Mouse (Mus musculus): ENCODE data around the gene Ndrg4. TPM values are rescaled to one million over a fixed set of nuclear protein-coding genes. Genes with fewer than 3 reads are reported as not detected.
A peak's percentile ranks its signal among the peaks of the same experiment; 100 is the strongest.

The Ndrg4 gene
- polyA plus RNA-seq, 1 experiment from 2014 or later: 557 TPM

DNA sequence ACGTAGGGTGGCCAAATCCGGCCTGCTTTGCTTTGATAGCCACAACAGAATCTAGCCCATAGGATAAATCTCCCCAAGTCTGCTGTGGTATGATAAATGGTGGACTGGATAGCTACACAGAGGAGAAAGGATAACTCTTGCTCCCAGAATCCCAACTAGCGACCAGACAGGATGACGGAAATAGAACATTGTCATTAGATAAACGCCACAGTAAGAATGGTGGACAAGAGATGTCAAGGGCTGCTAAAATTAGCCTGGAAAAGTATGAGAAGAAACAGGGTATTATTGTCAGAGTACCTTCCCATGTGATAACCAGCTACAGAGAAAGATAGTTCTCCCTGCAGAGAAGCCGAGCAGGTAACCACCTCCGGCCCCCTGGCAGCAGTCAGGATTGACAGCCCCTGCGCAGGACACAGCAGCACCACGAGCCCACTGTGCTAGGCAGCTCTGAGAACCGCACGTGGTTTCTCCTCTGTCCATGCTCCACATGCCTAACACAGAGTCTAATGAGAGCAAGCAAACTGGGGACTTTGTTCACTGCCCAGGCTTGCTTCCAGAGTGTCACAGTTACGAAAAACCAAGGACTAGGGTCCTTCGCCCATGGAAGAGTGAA is 14.3 kb downstream of the Ndrg4 start:
- Histone ChIP-seq H3K4me2 (no peak overlapping the region), H3K9ac (replicated peaks) (no peak overlapping the region), H3K27me3 (replicated peaks) (no peaks in the 10 kb centered on the region), H3K9me3 (replicated peaks) (no peaks in the 10 kb centered on the region), H3K27ac (replicated peaks) (no peak overlapping the region), H3K4me3 (replicated peaks) (no peak overlapping the region), H3K36me3 (no peaks in the 10 kb centered on the region), H3K4me1 (peaks cover 15% of the 10 kb centered on the region)
- ATAC-seq (ENCODE audit: low FRiP score): no peak
- WGBS: 87% methylated on average over 13 of the region's 13 CpGs

DNA sequence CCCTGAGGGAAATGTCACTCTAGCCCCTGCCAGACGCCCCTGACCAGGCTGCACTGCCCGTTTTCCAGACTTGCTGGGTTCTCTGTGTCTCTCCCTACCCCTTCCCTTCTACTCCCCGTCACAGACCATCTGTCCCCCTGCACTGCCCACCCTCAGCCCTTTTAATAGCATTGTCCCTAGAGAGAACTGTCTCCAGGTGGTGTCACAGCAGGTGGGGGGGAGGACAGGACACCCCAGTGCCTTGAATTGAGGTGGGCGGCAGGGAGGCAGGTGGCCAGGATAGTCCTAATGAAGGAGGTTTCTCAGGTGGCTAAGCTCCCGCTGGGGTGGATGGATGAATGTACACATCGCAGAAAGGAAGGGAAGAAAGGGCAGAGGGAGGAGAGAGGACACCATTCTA is 17.9 kb downstream of the Ndrg4 start:
- H3K4me3 ChIP-seq (replicated peaks): no peak overlapping the region
- H3K9me3 ChIP-seq (replicated peaks): no peaks in the 10 kb centered on the region
- no peak for ATAC-seq (ENCODE audit: low FRiP score)
- no peak overlapping the region for H3K27ac ChIP-seq (replicated peaks)
- H3K4me1 ChIP-seq: peaks cover 24% of the 10 kb centered on the region
- 7% methylated on average over 6 of the region's 6 CpGs for WGBS
- 0 out of 2 replicates have a peak, but pooled peaks cover 7% of the 10 kb centered on the region for H3K27me3 ChIP-seq (replicated peaks)
- H3K4me2 ChIP-seq: no peak overlapping the region
- no peaks in the 10 kb centered on the region for H3K36me3 ChIP-seq
- H3K9ac ChIP-seq (replicated peaks): no peak overlapping the region; the same call in 1 of the 2 replicates

GRCm38 (mm10) chr8:95696661-95697060 is 19.9 kb downstream of the Ndrg4 start:
- H3K36me3 ChIP-seq: no peaks in the 10 kb centered on the region
- 63% methylated on average over 8 of the region's 8 CpGs for WGBS
- no peaks in the 10 kb centered on the region for H3K9me3 ChIP-seq (replicated peaks)
- H3K4me2 ChIP-seq: peak overlapping the region; percentile 38
- H3K9ac ChIP-seq (replicated peaks): no peak overlapping the region
- ATAC-seq (ENCODE audit: low FRiP score): no peak
- H3K27ac ChIP-seq (replicated peaks): no peak overlapping the region
- H3K4me3 ChIP-seq (replicated peaks): no peak overlapping the region
- peaks cover 44% of the 10 kb centered on the region for H3K4me1 ChIP-seq
- H3K27me3 ChIP-seq (replicated peaks): 0 out of 2 replicates have a peak, but pooled peaks cover 7% of the 10 kb centered on the region

DNA sequence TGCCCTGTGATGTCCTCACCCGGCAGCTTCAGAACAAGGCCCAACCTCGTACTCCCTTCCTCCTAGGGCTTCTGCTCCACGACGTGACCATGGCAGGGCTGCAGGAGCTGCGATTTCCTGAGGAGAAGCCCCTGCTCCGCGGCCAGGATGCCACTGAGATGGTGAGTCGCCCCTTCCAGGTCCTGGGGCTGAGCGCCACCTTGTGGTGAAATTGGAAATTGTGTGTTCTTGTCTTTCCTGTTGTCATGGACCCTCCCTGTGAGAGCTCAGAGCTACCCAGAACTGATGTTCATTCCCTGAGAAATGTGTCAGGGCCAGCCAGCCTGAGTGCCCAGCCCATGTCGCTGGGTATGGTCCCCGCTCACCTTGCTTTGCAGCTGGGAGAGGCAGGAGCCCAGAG is 20.3 kb downstream of the Ndrg4 start:
- no peak overlapping the region for H3K27ac ChIP-seq (replicated peaks)
- H3K4me3 ChIP-seq (replicated peaks): no peak overlapping the region
- peaks cover 49% of the 10 kb centered on the region for H3K4me1 ChIP-seq
- peak; percentile 48 for ATAC-seq (ENCODE audit: low FRiP score)
- H3K36me3 ChIP-seq: no peaks in the 10 kb centered on the region
- H3K27me3 ChIP-seq (replicated peaks): 0 out of 2 replicates have a peak, but pooled peaks cover 7% of the 10 kb centered on the region
- H3K9ac ChIP-seq (replicated peaks): no peak overlapping the region
- no peaks in the 10 kb centered on the region for H3K9me3 ChIP-seq (replicated peaks)
- WGBS: 3% methylated on average over 11 of the region's 11 CpGs
- peak overlapping the region; percentile 38 for H3K4me2 ChIP-seq

GRCm38 (mm10) chr8:95698179-95698578 is 21.4 kb downstream of the Ndrg4 start:
- Histone ChIP-seq H3K27ac (replicated peaks) (no peak overlapping the region), H3K4me1 (peaks cover 54% of the 10 kb centered on the region), H3K36me3 (no peaks in the 10 kb centered on the region), H3K9me3 (replicated peaks) (no peaks in the 10 kb centered on the region), H3K4me2 (no peak overlapping the region), H3K4me3 (replicated peaks) (no peak overlapping the region), H3K27me3 (replicated peaks) (0 out of 2 replicates have a peak, but pooled peaks cover 7% of the 10 kb centered on the region), H3K9ac (replicated peaks) (no peak overlapping the region)
- 49% methylated on average over 6 of the region's 6 CpGs for WGBS
- ATAC-seq (ENCODE audit: low FRiP score): no peak

GRCm38 (mm10) chr8:95700282-95700681 is 23.5 kb downstream of the Ndrg4 start:
- H3K9ac ChIP-seq (replicated peaks): no peak overlapping the region

GRCm38 (mm10) chr8:95701809-95702208 is 25.0 kb downstream of the Ndrg4 start:
- Histone ChIP-seq H3K4me3 (replicated peaks) (no peak overlapping the region), H3K9me3 (replicated peaks) (no peaks in the 10 kb centered on the region), H3K27ac (replicated peaks) (no peak overlapping the region; the same call in 1 of the 2 replicates), H3K4me2 (0 out of 2 replicates have a peak overlapping the region, but pooled peaks have one; percentile 89), H3K27me3 (replicated peaks) (0 out of 2 replicates have a peak, but pooled peaks cover 7% of the 10 kb centered on the region), H3K36me3 (peaks cover 10% of the 10 kb centered on the region), H3K4me1 (peaks cover 66% of the 10 kb centered on the region), H3K9ac (replicated peaks) (no peak overlapping the region)
- no peak for ATAC-seq (ENCODE audit: low FRiP score)
- 96% methylated on average over 4 of the region's 4 CpGs for WGBS

More at GRCm38 (mm10) chr8:95700282-95700681, 23.5 kb downstream of the Ndrg4 start:
- Histone ChIP-seq H3K4me1 (peaks cover 62% of the 10 kb centered on the region), H3K4me2 (peak overlapping the region; percentile 24; the same call in 1 of the 2 replicates), H3K27me3 (replicated peaks) (0 out of 2 replicates have a peak, but pooled peaks cover 7% of the 10 kb centered on the region), H3K36me3 (no peaks in the 10 kb centered on the region), H3K27ac (replicated peaks) (peak overlapping the region; percentile 61), H3K9me3 (replicated peaks) (no peaks in the 10 kb centered on the region), H3K4me3 (replicated peaks) (no peak overlapping the region)
- ATAC-seq (ENCODE audit: low FRiP score): no peak
- 26% methylated on average over 9 of the region's 9 CpGs for WGBS

GRCm38 (mm10) chr8:95702480-95703446 is 26.0 kb downstream of the Ndrg4 start:
- H3K9ac ChIP-seq (replicated peaks): peak overlapping the region; percentile 94
- peak overlapping the region; percentile 89 for H3K4me2 ChIP-seq
- peak overlapping the region; percentile 75 for H3K4me3 ChIP-seq (replicated peaks)
- peak; percentile 94 for ATAC-seq (ENCODE audit: low FRiP score)
- 0 out of 2 replicates have a peak, but pooled peaks cover 2% of the 10 kb centered on the region for H3K27me3 ChIP-seq (replicated peaks)
- peak overlapping the region; percentile 87 for H3K27ac ChIP-seq (replicated peaks)
- peaks cover 60% of the 10 kb centered on the region for H3K4me1 ChIP-seq
- WGBS: 2% methylated on average over 34 of the region's 34 CpGs
- peaks cover 18% of the 10 kb centered on the region for H3K36me3 ChIP-seq
- H3K9me3 ChIP-seq (replicated peaks): no peaks in the 10 kb centered on the region

- WGBS: under 1% methylated on average over 15 of the region's 15 CpGs
Measured at GRCm38 (mm10) chr8:95703461-95704260, 26.9 kb downstream of the Ndrg4 start.

DNA sequence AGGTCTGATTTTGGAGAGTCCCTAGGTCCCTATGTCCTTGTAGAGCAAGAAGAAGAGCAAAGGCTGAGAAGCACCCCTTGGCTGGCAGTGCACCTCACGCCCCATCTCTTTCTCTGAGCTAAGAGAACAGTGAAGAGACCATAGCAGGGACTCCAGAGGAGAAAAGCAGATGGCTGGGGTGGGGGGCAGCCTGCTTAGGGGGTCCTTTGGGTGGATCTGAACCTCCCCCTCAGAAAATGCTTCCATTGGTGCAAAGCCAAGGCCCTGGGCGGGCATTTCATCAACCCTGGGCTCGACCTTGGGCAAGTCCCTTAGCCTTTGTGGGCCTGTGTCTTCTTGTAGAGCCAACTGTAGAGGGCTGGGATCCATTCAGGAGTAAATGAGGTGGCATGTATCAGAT is 27.8 kb downstream of the Ndrg4 start:
- peak overlapping the region; percentile 89 for H3K4me2 ChIP-seq
- no peak for ATAC-seq (ENCODE audit: low FRiP score)
- peak overlapping the region; percentile 87 for H3K27ac ChIP-seq (replicated peaks)
- H3K27me3 ChIP-seq (replicated peaks): no peaks in the 10 kb centered on the region
- peaks cover 36% of the 10 kb centered on the region for H3K36me3 ChIP-seq
- 89% methylated on average over 3 of the region's 3 CpGs for WGBS
- peak overlapping the region; percentile 75 for H3K4me3 ChIP-seq (replicated peaks)
- H3K4me1 ChIP-seq: peaks cover 59% of the 10 kb centered on the region
- H3K9me3 ChIP-seq (replicated peaks): no peaks in the 10 kb centered on the region
- peak overlapping the region; percentile 94; the same call in 1 of the 2 replicates for H3K9ac ChIP-seq (replicated peaks)

More at GRCm38 (mm10) chr8:95703461-95704260, 26.9 kb downstream of the Ndrg4 start:
- Histone ChIP-seq H3K4me2 (peak overlapping the region; percentile 89), H3K27ac (replicated peaks) (peak overlapping the region; percentile 87), H3K4me3 (replicated peaks) (peak overlapping the region; percentile 75), H3K36me3 (peaks cover 27% of the 10 kb centered on the region), H3K9me3 (replicated peaks) (no peaks in the 10 kb centered on the region), H3K9ac (replicated peaks) (peak overlapping the region; percentile 94), H3K4me1 (peaks cover 60% of the 10 kb centered on the region), H3K27me3 (replicated peaks) (no peaks in the 10 kb centered on the region)
- peak; percentile 54 for ATAC-seq (ENCODE audit: low FRiP score)

GRCm38 (mm10) chr8:95709579-95709978 is 32.8 kb downstream of the Ndrg4 start:
- H3K36me3 ChIP-seq: peaks cover 65% of the 10 kb centered on the region
- H3K9ac ChIP-seq (replicated peaks): no peak overlapping the region
- no peak overlapping the region for H3K27ac ChIP-seq (replicated peaks)
- 87% methylated on average over 7 of the region's 7 CpGs for WGBS
- H3K4me3 ChIP-seq (replicated peaks): no peak overlapping the region
- no peak for ATAC-seq (ENCODE audit: low FRiP score)
- H3K27me3 ChIP-seq (replicated peaks): no peaks in the 10 kb centered on the region
- H3K9me3 ChIP-seq (replicated peaks): no peaks in the 10 kb centered on the region
- peaks cover 15% of the 10 kb centered on the region for H3K4me1 ChIP-seq
- H3K4me2 ChIP-seq: no peak overlapping the region
